Mouse (Mus musculus) brain, embryonic 14.5 days (tissue): ENCODE results near the gene 1110065P20Rik.

ENCODE experiments used
- CTCF ChIP-seq: fragments of 200-500 bp; IDR thresholded peaks from 2 replicates; pipeline ENCODE4 v1.5.1; 2012; ENCODE audit warnings: inconsistent platforms, mild to moderate bottlenecking, moderate library complexity, borderline replicate concordance; ENCODE audit not compliant: insufficient read depth, insufficient read length; ENCODE audit errors: extremely low read depth
- POLR2A ChIP-seq: fragments of 200-500 bp; IDR thresholded peaks from 2 replicates; pipeline ENCODE4 v1.6.1; 2012; ENCODE audit warnings: mild to moderate bottlenecking, inconsistent platforms, borderline replicate concordance; ENCODE audit not compliant: poor library complexity, insufficient read depth, insufficient read length, severe bottlenecking; ENCODE audit errors: extremely low read depth

- TF ChIP-seq POLR2A (no peak), CTCF (no peak)
Observed at GRCm38 (mm10) chr4:124849631-124850260, 1.2 kb downstream of the 1110065P20Rik start.
